Mouse (Mus musculus): ENCODE data around the gene Fcgr3.
A peak's percentile ranks its signal among the peaks of the same experiment; 100 is the strongest.
"Not testable (repeated sequence)": the region's sequence is repeated elsewhere in the genome, so short reads cannot be mapped to it uniquely, and the experiment has no call there.

The Fcgr3 gene

GRCm38 (mm10) chr1:171072217-171072616, 7.5 kb upstream of the Fcgr3 start:
- not testable (repeated sequence) for H3K4me1 ChIP-seq (replicated peaks; ENCODE audit: low read depth, low read length); H3K4me3 ChIP-seq (replicated peaks; ENCODE audit: low read length); H3K9me3 ChIP-seq (ENCODE audit: low read length); H3K36me3 ChIP-seq (ENCODE audit: insufficient read depth, low read length)
- peaks cover 19% of the 10 kb centered on the region for H3K27me3 ChIP-seq (ENCODE audit: insufficient read depth, low read length)

- peaks cover 19% of the 10 kb centered on the region for H3K27me3 ChIP-seq (ENCODE audit: insufficient read depth, low read length)
- H3K36me3 ChIP-seq (ENCODE audit: insufficient read depth, low read length); H3K4me1 ChIP-seq (replicated peaks; ENCODE audit: low read depth, low read length); H3K9me3 ChIP-seq (ENCODE audit: low read length); H3K4me3 ChIP-seq (replicated peaks; ENCODE audit: low read length): not testable (repeated sequence)
These were observed 7.0 kb upstream of the Fcgr3 start for GRCm38 (mm10) chr1:171071726-171072125.

GRCm38 (mm10) chr1:171070879-171071278, 6.1 kb upstream of the Fcgr3 start:
- not testable (repeated sequence) for H3K9me3 ChIP-seq (ENCODE audit: low read length); H3K36me3 ChIP-seq (ENCODE audit: insufficient read depth, low read length); H3K4me1 ChIP-seq (replicated peaks; ENCODE audit: low read depth, low read length)
- Histone ChIP-seq H3K27me3 (ENCODE audit: insufficient read depth, low read length) (peaks cover 16% of the 10 kb centered on the region), H3K4me3 (replicated peaks; ENCODE audit: low read length) (0 out of 2 replicates have a peak overlapping the region, but pooled peaks have one; percentile 45)

- H3K9me3 ChIP-seq (ENCODE audit: low read length); H3K4me1 ChIP-seq (replicated peaks; ENCODE audit: low read depth, low read length); H3K36me3 ChIP-seq (ENCODE audit: insufficient read depth, low read length); H3K4me3 ChIP-seq (replicated peaks; ENCODE audit: low read length): not testable (repeated sequence)
- H3K27me3 ChIP-seq (ENCODE audit: insufficient read depth, low read length) = peaks cover 19% of the 10 kb centered on the region
These were observed 4.8 kb upstream of the Fcgr3 start for GRCm38 (mm10) chr1:171069508-171069907.

- H3K9me3 ChIP-seq (ENCODE audit: low read length); H3K4me1 ChIP-seq (replicated peaks; ENCODE audit: low read depth, low read length); H3K36me3 ChIP-seq (ENCODE audit: insufficient read depth, low read length); H3K4me3 ChIP-seq (replicated peaks; ENCODE audit: low read length): not testable (repeated sequence)
- H3K27me3 ChIP-seq (ENCODE audit: insufficient read depth, low read length) = peaks cover 22% of the 10 kb centered on the region
These were observed 3.2 kb upstream of the Fcgr3 start for GRCm38 (mm10) chr1:171067928-171068327.

GRCm38 (mm10) chr1:171066583-171066982, 1.8 kb upstream of the Fcgr3 start:
- not testable (repeated sequence) for H3K4me3 ChIP-seq (replicated peaks; ENCODE audit: low read length); H3K36me3 ChIP-seq (ENCODE audit: insufficient read depth, low read length); H3K4me1 ChIP-seq (replicated peaks; ENCODE audit: low read depth, low read length)
- Histone ChIP-seq H3K9me3 (ENCODE audit: low read length) (peaks cover 16% of the 10 kb centered on the region), H3K27me3 (ENCODE audit: insufficient read depth, low read length) (peaks cover 22% of the 10 kb centered on the region)

- H3K36me3 ChIP-seq (ENCODE audit: insufficient read depth, low read length); H3K4me1 ChIP-seq (replicated peaks; ENCODE audit: low read depth, low read length): not testable (repeated sequence)
- peak overlapping the region; percentile 67 for H3K4me3 ChIP-seq (replicated peaks; ENCODE audit: low read length)
- peaks cover 19% of the 10 kb centered on the region for H3K27me3 ChIP-seq (ENCODE audit: insufficient read depth, low read length)
- peaks cover 20% of the 10 kb centered on the region for H3K9me3 ChIP-seq (ENCODE audit: low read length)
These were observed 1.0 kb upstream of the Fcgr3 start for GRCm38 (mm10) chr1:171065768-171066167.

- not testable (repeated sequence) for H3K36me3 ChIP-seq (ENCODE audit: insufficient read depth, low read length); H3K4me3 ChIP-seq (replicated peaks; ENCODE audit: low read length); H3K4me1 ChIP-seq (replicated peaks; ENCODE audit: low read depth, low read length)
- Histone ChIP-seq H3K9me3 (ENCODE audit: low read length) (peaks cover 20% of the 10 kb centered on the region), H3K27me3 (ENCODE audit: insufficient read depth, low read length) (peaks cover 16% of the 10 kb centered on the region)
These were observed 480 bp upstream of the Fcgr3 start for GRCm38 (mm10) chr1:171065243-171065587.

- not testable (repeated sequence) for H3K4me1 ChIP-seq (replicated peaks; ENCODE audit: low read depth, low read length); H3K36me3 ChIP-seq (ENCODE audit: insufficient read depth, low read length)
- Histone ChIP-seq H3K27me3 (ENCODE audit: insufficient read depth, low read length) (peaks cover 12% of the 10 kb centered on the region), H3K4me3 (replicated peaks; ENCODE audit: low read length) (peak overlapping the region; percentile 84), H3K9me3 (ENCODE audit: low read length) (peaks cover 20% of the 10 kb centered on the region)
These were observed 905 bp downstream of the Fcgr3 start for GRCm38 (mm10) chr1:171063569-171064490.

- Histone ChIP-seq H3K4me1 (replicated peaks; ENCODE audit: low read depth, low read length) (peaks cover 10% of the 10 kb centered on the region; the same call in 1 of the 2 replicates), H3K9me3 (ENCODE audit: low read length) (peaks cover 20% of the 10 kb centered on the region)
These were observed 3.2 kb downstream of the Fcgr3 start for GRCm38 (mm10) chr1:171061566-171061965.

More at GRCm38 (mm10) chr1:171061566-171061965, 3.2 kb downstream of the Fcgr3 start:
- Histone ChIP-seq H3K36me3 (ENCODE audit: insufficient read depth, low read length) (no peaks in the 10 kb centered on the region), H3K4me3 (replicated peaks; ENCODE audit: low read length) (no peak overlapping the region), H3K27me3 (ENCODE audit: insufficient read depth, low read length) (peaks cover 9% of the 10 kb centered on the region)
- TF ChIP-seq NANOG (IDR thresholded peaks at IDR 0.05; ENCODE audit: borderline replicate concordance, low read length) (no peak), CTCF (conservative IDR thresholded peaks at IDR 0.05; ENCODE audit: low read length) (no peak), POU5F1 (IDR thresholded peaks at IDR 0.05; ENCODE audit: borderline replicate concordance, low read length) (no peak)

Measured in E14TG2a.4 (cell line).